Mouse (Mus musculus) erythroblast, embryonic 14.5 days (primary cell): ENCODE data around the gene Elf1. TPM values are rescaled to one million over a fixed set of nuclear protein-coding genes. Genes with fewer than 3 reads are reported as not detected.
"Not testable (repeated sequence)": the region's sequence is repeated elsewhere in the genome, so short reads cannot be mapped to it uniquely, and the experiment has no call there.

Source experiments
- H3K27me3 ChIP-seq: 2 replicates; pipeline ENCODE4 v1.6.1; 2012; ENCODE audit warnings: inconsistent platforms; ENCODE audit not compliant: control insufficient read depth
- H3K36me3 ChIP-seq: 2 replicates; pipeline ENCODE4 v1.6.1; 2012; ENCODE audit warnings: mild to moderate bottlenecking, inconsistent platforms; ENCODE audit not compliant: control insufficient read depth
- H3K4me1 ChIP-seq: 2 replicates; pipeline ENCODE4 v1.6.1; 2012; ENCODE audit warnings: inconsistent platforms; ENCODE audit not compliant: control insufficient read depth
- H3K4me3 ChIP-seq: replicated peaks from 2 replicates; pipeline ENCODE3; 2012; ENCODE audit warnings: moderate library complexity, mild to moderate bottlenecking, inconsistent platforms
- H3K9me3 ChIP-seq: 2 replicates; pipeline ENCODE4 v1.6.1; 2012; ENCODE audit warnings: low read length, inconsistent platforms, mixed read lengths; ENCODE audit not compliant: control insufficient read depth
- GATA1 ChIP-seq: IDR thresholded peaks from 2 replicates; pipeline ENCODE4 v1.6.1; 2012; ENCODE audit warnings: low read length, inconsistent platforms, mixed read lengths
- TAL1 ChIP-seq: IDR thresholded peaks from 3 replicates; pipeline ENCODE4 v1.6.1; 2012; ENCODE audit warnings: low read length, inconsistent platforms, mixed read lengths
- polyA plus RNA-seq: library from polyadenylated mRNA; stranded (reverse); fragments of >175 nt; gene quantifications from 2 replicates; pipeline ENCODE4 v1.2.3, GENCODE M21; 2012

The Elf1 gene
- polyA plus RNA-seq, 1 experiment = 0.69 TPM

- peak overlapping the region; percentile 59 for H3K4me3 ChIP-seq
- H3K9me3 ChIP-seq = no peaks in the 10 kb centered on the region
- H3K4me1 ChIP-seq = peaks cover 79% of the 10 kb centered on the region
- TF ChIP-seq GATA1 (no peak), TAL1 (no peak)
- H3K27me3 ChIP-seq = no peaks in the 10 kb centered on the region
- H3K36me3 ChIP-seq = peaks cover 23% of the 10 kb centered on the region
These were observed 36.3 kb downstream of the Elf1 start for GRCm38 (mm10) chr14:79517185-79517740.

- Histone ChIP-seq H3K4me3 (no peak overlapping the region), H3K4me1 (peaks cover 84% of the 10 kb centered on the region), H3K27me3 (no peaks in the 10 kb centered on the region)
These were observed 37.1 kb downstream of the Elf1 start for GRCm38 (mm10) chr14:79518123-79518522.

GRCm38 (mm10) chr14:79518761-79519662 lies 38.0 kb downstream of the Elf1 start:
- Histone ChIP-seq H3K4me3 (peak overlapping the region; percentile 45), H3K4me1 (peaks cover 84% of the 10 kb centered on the region), H3K27me3 (no peaks in the 10 kb centered on the region), H3K36me3 (peaks cover 22% of the 10 kb centered on the region), H3K9me3 (no peaks in the 10 kb centered on the region)
- TF ChIP-seq TAL1 = no peak
- TF ChIP-seq GATA1 = no peak

More at GRCm38 (mm10) chr14:79518123-79518522, 37.1 kb downstream of the Elf1 start:
- Histone ChIP-seq H3K9me3 (no peaks in the 10 kb centered on the region), H3K36me3 (peaks cover 22% of the 10 kb centered on the region)
- TF ChIP-seq GATA1 (no peak), TAL1 (no peak)

- Histone ChIP-seq H3K4me1 (peaks cover 85% of the 10 kb centered on the region), H3K27me3 (no peaks in the 10 kb centered on the region), H3K36me3 (peaks cover 28% of the 10 kb centered on the region), H3K9me3 (no peaks in the 10 kb centered on the region), H3K4me3 (no peak overlapping the region)
- TF ChIP-seq TAL1 (no peak), GATA1 (no peak)
These were observed 38.6 kb downstream of the Elf1 start for GRCm38 (mm10) chr14:79519663-79519975.

GRCm38 (mm10) chr14:79520612-79521011 lies 39.6 kb downstream of the Elf1 start:
- no peak for TF ChIP-seq GATA1
- no peak for TF ChIP-seq TAL1
- Histone ChIP-seq H3K4me3 (no peak overlapping the region), H3K36me3 (peaks cover 33% of the 10 kb centered on the region), H3K4me1 (peaks cover 80% of the 10 kb centered on the region), H3K9me3 (no peaks in the 10 kb centered on the region), H3K27me3 (no peaks in the 10 kb centered on the region)

- no peak overlapping the region for H3K4me3 ChIP-seq
- TF ChIP-seq TAL1 (no peak), GATA1 (no peak)
These were observed 40.1 kb downstream of the Elf1 start for GRCm38 (mm10) chr14:79521056-79521455.

GRCm38 (mm10) chr14:79521471-79522117 lies 40.6 kb downstream of the Elf1 start:
- Histone ChIP-seq H3K27me3 (no peaks in the 10 kb centered on the region), H3K4me1 (peaks cover 77% of the 10 kb centered on the region), H3K36me3 (peaks cover 40% of the 10 kb centered on the region), H3K9me3 (no peaks in the 10 kb centered on the region), H3K4me3 (no peak overlapping the region)
- TF ChIP-seq TAL1 = no peak
- TF ChIP-seq GATA1 = no peak

More at GRCm38 (mm10) chr14:79521056-79521455, 40.1 kb downstream of the Elf1 start:
- H3K27me3 ChIP-seq = no peaks in the 10 kb centered on the region
- no peaks in the 10 kb centered on the region for H3K9me3 ChIP-seq
- peaks cover 37% of the 10 kb centered on the region for H3K36me3 ChIP-seq
- H3K4me1 ChIP-seq = peaks cover 79% of the 10 kb centered on the region

- H3K36me3 ChIP-seq = peaks cover 41% of the 10 kb centered on the region
- no peak for TF ChIP-seq GATA1
- no peak for TF ChIP-seq TAL1
- H3K4me3 ChIP-seq = no peak overlapping the region
- no peaks in the 10 kb centered on the region for H3K27me3 ChIP-seq
- H3K4me1 ChIP-seq = peaks cover 77% of the 10 kb centered on the region
- no peaks in the 10 kb centered on the region for H3K9me3 ChIP-seq
These were observed 41.4 kb downstream of the Elf1 start for GRCm38 (mm10) chr14:79522387-79522786.

- H3K27me3 ChIP-seq, H3K4me3 ChIP-seq, H3K9me3 ChIP-seq: not testable (repeated sequence)
- H3K36me3 ChIP-seq = peaks cover 56% of the 10 kb centered on the region
- peaks cover 80% of the 10 kb centered on the region for H3K4me1 ChIP-seq
These were observed 45.1 kb downstream of the Elf1 start for GRCm38 (mm10) chr14:79526106-79526505.
